Mouse (Mus musculus) forebrain, embryonic 13.5 days (tissue): Measurements from ENCODE around the gene Atp2b1. TPM values are rescaled to one million over a fixed set of nuclear protein-coding genes. Genes with fewer than 3 reads are reported as not detected.

Experiments
- ATAC-seq: fragments of 200-750 bp; cut with Nextera tagmentation; 2 replicates; pipeline ENCODE4 v1.8.0; 2017
- H3K27ac ChIP-seq: fragments of 300-500 bp; sonication (generic); 2 replicates; pipeline ENCODE4 v1.5.1; 2015; ENCODE audit warnings: inconsistent platforms, mild to moderate bottlenecking, moderate library complexity
- H3K27me3 ChIP-seq: fragments of 300-500 bp; sonication (generic); 2 replicates; pipeline ENCODE4 v1.6.1; 2015; ENCODE audit warnings: mild to moderate bottlenecking, inconsistent platforms
- H3K36me3 ChIP-seq: fragments of 300-500 bp; sonication (generic); 2 replicates; pipeline ENCODE4 v1.6.1; 2015; ENCODE audit warnings: mild to moderate bottlenecking, inconsistent platforms; ENCODE audit not compliant: poor library complexity, severe bottlenecking
- H3K4me1 ChIP-seq: fragments of 300-500 bp; sonication (generic); 2 replicates; pipeline ENCODE4 v1.6.1; 2015; ENCODE audit warnings: inconsistent platforms
- H3K4me2 ChIP-seq: fragments of 300-500 bp; sonication (generic); 2 replicates; pipeline ENCODE4 v1.6.1; 2015; ENCODE audit warnings: inconsistent platforms, mild to moderate bottlenecking, moderate library complexity
- H3K4me3 ChIP-seq: fragments of 300-500 bp; sonication (generic); 2 replicates; pipeline ENCODE4 v1.5.1; 2015; ENCODE audit warnings: mild to moderate bottlenecking, inconsistent platforms
- H3K9ac ChIP-seq: fragments of 300-500 bp; sonication (generic); 2 replicates; pipeline ENCODE4 v1.6.1; 2015; ENCODE audit warnings: mild to moderate bottlenecking, inconsistent platforms
- H3K9me3 ChIP-seq: fragments of 300-500 bp; sonication (generic); replicated peaks from 2 replicates; pipeline ENCODE4 v1.6.1; 2016; ENCODE audit warnings: inconsistent platforms
- WGBS: fragments of 180-500 bp; shearing (Covaris S2); methylation state at CpG from one replicate; pipeline ENCODE4 v1.1.7; 2015; 5-methylcytosine and 5-hydroxymethylcytosine counted together
- polyA plus RNA-seq: library from polyadenylated mRNA; unstranded; fragments of >200 nt; fragmentation: Nextera tagmentation; extraction: Ambion mirVana; gene quantifications from 2 replicates; pipeline ENCODE4 v1.2.1, GENCODE M21; 2015

The Atp2b1 gene
- polyA plus RNA-seq, 1 experiment from 2014 or later: 103 TPM

GRCm38 (mm10) chr10:98891361-98891760, 22.8 kb upstream of the Atp2b1 start:
- 89% methylated on average over 4 of the region's 4 CpGs for WGBS
- Histone ChIP-seq H3K4me3 (no peak overlapping the region), H3K9me3 (no peaks in the 10 kb centered on the region), H3K27me3 (no peaks in the 10 kb centered on the region), H3K9ac (no peak overlapping the region), H3K4me1 (no peaks in the 10 kb centered on the region), H3K27ac (no peak overlapping the region), H3K4me2 (no peak overlapping the region), H3K36me3 (no peaks in the 10 kb centered on the region)
- no peak for ATAC-seq

GRCm38 (mm10) chr10:98897507-98897906, 16.7 kb upstream of the Atp2b1 start:
- ATAC-seq: no peak
- Histone ChIP-seq H3K27ac (no peak overlapping the region), H3K9me3 (no peaks in the 10 kb centered on the region), H3K4me2 (no peak overlapping the region), H3K36me3 (no peaks in the 10 kb centered on the region), H3K4me1 (no peaks in the 10 kb centered on the region), H3K4me3 (no peak overlapping the region), H3K27me3 (no peaks in the 10 kb centered on the region), H3K9ac (no peak overlapping the region)
- WGBS: 89% methylated on average over 8 of the region's 8 CpGs

GRCm38 (mm10) chr10:98897913-98898748, 16.1 kb upstream of the Atp2b1 start:
- Histone ChIP-seq H3K27me3 (no peaks in the 10 kb centered on the region), H3K4me1 (no peaks in the 10 kb centered on the region), H3K4me2 (no peak overlapping the region), H3K4me3 (no peak overlapping the region), H3K27ac (no peak overlapping the region), H3K36me3 (no peaks in the 10 kb centered on the region), H3K9me3 (no peaks in the 10 kb centered on the region), H3K9ac (no peak overlapping the region)
- 88% methylated on average over 4 of the region's 4 CpGs for WGBS
- ATAC-seq: no peak

GRCm38 (mm10) chr10:98901533-98901932, 12.7 kb upstream of the Atp2b1 start:
- Histone ChIP-seq H3K4me1 (no peaks in the 10 kb centered on the region), H3K4me2 (no peak overlapping the region), H3K27me3 (no peaks in the 10 kb centered on the region), H3K9ac (no peak overlapping the region), H3K4me3 (no peak overlapping the region), H3K36me3 (no peaks in the 10 kb centered on the region), H3K9me3 (no peaks in the 10 kb centered on the region), H3K27ac (no peak overlapping the region)
- ATAC-seq: no peak
- WGBS: 85% methylated on average over 5 of the region's 5 CpGs

GRCm38 (mm10) chr10:98905987-98906386, 8.2 kb upstream of the Atp2b1 start:
- no peaks in the 10 kb centered on the region for H3K36me3 ChIP-seq

GRCm38 (mm10) chr10:98906941-98907549, 7.2 kb upstream of the Atp2b1 start:
- H3K4me1 ChIP-seq: no peaks in the 10 kb centered on the region
- no peak for ATAC-seq
- H3K9me3 ChIP-seq: no peaks in the 10 kb centered on the region
- no peak overlapping the region for H3K9ac ChIP-seq
- no peaks in the 10 kb centered on the region for H3K27me3 ChIP-seq
- no peak overlapping the region for H3K27ac ChIP-seq
- no peak overlapping the region for H3K4me2 ChIP-seq
- WGBS: 83% methylated on average over 5 of the region's 5 CpGs
- no peak overlapping the region for H3K4me3 ChIP-seq
- no peaks in the 10 kb centered on the region for H3K36me3 ChIP-seq

More at GRCm38 (mm10) chr10:98905987-98906386, 8.2 kb upstream of the Atp2b1 start:
- Histone ChIP-seq H3K9me3 (no peaks in the 10 kb centered on the region), H3K4me2 (no peak overlapping the region), H3K4me1 (no peaks in the 10 kb centered on the region), H3K9ac (no peak overlapping the region), H3K27me3 (no peaks in the 10 kb centered on the region), H3K27ac (no peak overlapping the region), H3K4me3 (no peak overlapping the region)
- ATAC-seq: no peak
- 91% methylated on average over 4 of the region's 4 CpGs for WGBS

- Histone ChIP-seq H3K36me3 (no peaks in the 10 kb centered on the region), H3K9me3 (no peaks in the 10 kb centered on the region), H3K27ac (peak overlapping the region; percentile 59; the same call in 1 of the 2 replicates), H3K4me1 (peaks cover 12% of the 10 kb centered on the region), H3K27me3 (no peaks in the 10 kb centered on the region), H3K4me2 (peak overlapping the region; percentile 75), H3K4me3 (peak overlapping the region; percentile 90), H3K9ac (peak overlapping the region; percentile 65)
- ATAC-seq: no peak
- 0% methylated on average over 18 of the region's 19 CpGs for WGBS
Measured at GRCm38 (mm10) chr10:98913610-98913960, 621 bp upstream of the Atp2b1 start.

- ATAC-seq: peak; percentile 80
- Histone ChIP-seq H3K36me3 (no peaks in the 10 kb centered on the region), H3K4me1 (peaks cover 12% of the 10 kb centered on the region), H3K27ac (peak overlapping the region; percentile 99), H3K4me3 (peak overlapping the region; percentile 90), H3K27me3 (no peaks in the 10 kb centered on the region), H3K9me3 (no peaks in the 10 kb centered on the region), H3K9ac (peak overlapping the region; percentile 89), H3K4me2 (peak overlapping the region; percentile 99)
- WGBS: 2% methylated on average over 26 of the region's 62 CpGs
Measured at GRCm38 (mm10) chr10:98914810-98915241, 620 bp downstream of the Atp2b1 start.

- under 1% methylated on average over 25 of the region's 54 CpGs for WGBS
Measured at GRCm38 (mm10) chr10:98915398-98915931, 1.3 kb downstream of the Atp2b1 start.

GRCm38 (mm10) chr10:98916011-98916780, 2.0 kb downstream of the Atp2b1 start:
- Histone ChIP-seq H3K4me3 (peak overlapping the region; percentile 90), H3K9ac (peak overlapping the region; percentile 89), H3K4me1 (peaks cover 12% of the 10 kb centered on the region), H3K27ac (no peak overlapping the region), H3K27me3 (no peaks in the 10 kb centered on the region), H3K9me3 (no peaks in the 10 kb centered on the region), H3K4me2 (peak overlapping the region; percentile 99), H3K36me3 (no peaks in the 10 kb centered on the region)
- WGBS: 9% methylated on average over 22 of the region's 22 CpGs
- no peak for ATAC-seq

More at GRCm38 (mm10) chr10:98915398-98915931, 1.3 kb downstream of the Atp2b1 start:
- Histone ChIP-seq H3K9ac (peak overlapping the region; percentile 89), H3K27me3 (no peaks in the 10 kb centered on the region), H3K27ac (peak overlapping the region; percentile 99), H3K4me2 (peak overlapping the region; percentile 99), H3K9me3 (no peaks in the 10 kb centered on the region), H3K4me3 (peak overlapping the region; percentile 90), H3K36me3 (no peaks in the 10 kb centered on the region), H3K4me1 (peaks cover 12% of the 10 kb centered on the region)
- ATAC-seq: peak; percentile 3; the same call in 1 of the 2 replicates

- Histone ChIP-seq H3K9me3 (no peaks in the 10 kb centered on the region), H3K27me3 (no peaks in the 10 kb centered on the region), H3K4me3 (peak overlapping the region; percentile 90), H3K4me2 (peak overlapping the region; percentile 99), H3K4me1 (peaks cover 12% of the 10 kb centered on the region), H3K36me3 (no peaks in the 10 kb centered on the region), H3K9ac (0 out of 2 replicates have a peak overlapping the region, but pooled peaks have one; percentile 89), H3K27ac (no peak overlapping the region)
- ATAC-seq: no peak
- 79% methylated on average over 10 of the region's 10 CpGs for WGBS
Measured at GRCm38 (mm10) chr10:98916781-98917340, 2.7 kb downstream of the Atp2b1 start.
